Mouse (Mus musculus): ENCODE data around the gene Clec4n. TPM values are rescaled to one million over a fixed set of nuclear protein-coding genes. Genes with fewer than 3 reads are reported as not detected.

The Clec4n gene
- 1.6 TPM for total RNA-seq (2023)

GRCm38 (mm10) chr6:123229644-123230043, at the start of gene Clec4n:
Gene Clec4n, plus strand, starts transcription at chr6:123229843.

GRCm38 (mm10) chr6:123261555-123262161, 32.0 kb downstream of the Clec4n start, which contains the start of gene Clec4d:
Gene Clec4d, plus strand, starts transcription at chr6:123262111.

GRCm38 (mm10) chr6:123289753-123290152, 60.1 kb downstream of the Clec4n start, which contains the start of gene Clec4e:
Gene Clec4e, minus strand, starts transcription at chr6:123289870.

Other genes with a start within 250 kb of the Clec4n start
- not detected for gene Clec4a4, start 239.5 kb upstream of the Clec4n start, total RNA-seq (2023)
- gene Clec4b1, start 179.9 kb upstream of the Clec4n start, total RNA-seq (2023) = not detected
- gene Clec4a2, start 123.4 kb upstream of the Clec4n start, total RNA-seq (2023) = 1.1 TPM
- not detected for gene Clec4b2, start 57.0 kb upstream of the Clec4n start, total RNA-seq (2023)
- gene Clec4d, start 32.3 kb downstream of the Clec4n start, total RNA-seq (2023) = 1.5 TPM
- gene Clec4e, start 60.0 kb downstream of the Clec4n start, total RNA-seq (2023) = 1.8 TPM
- gene Vmn2r19, start 78.5 kb downstream of the Clec4n start, total RNA-seq (2023) = not detected
- gene Vmn2r20, start 188.3 kb downstream of the Clec4n start, total RNA-seq (2023) = not detected

All from CD4-positive naive resting alpha-beta T cell, adult 76 days (primary cell).